Mouse (Mus musculus): ENCODE measurements around the gene Lrrc29. TPM values are rescaled to one million over a fixed set of nuclear protein-coding genes. Genes with fewer than 3 reads are reported as not detected.

The Lrrc29 gene
- polyA plus RNA-seq, 1 experiment, result 117 TPM

DNA sequence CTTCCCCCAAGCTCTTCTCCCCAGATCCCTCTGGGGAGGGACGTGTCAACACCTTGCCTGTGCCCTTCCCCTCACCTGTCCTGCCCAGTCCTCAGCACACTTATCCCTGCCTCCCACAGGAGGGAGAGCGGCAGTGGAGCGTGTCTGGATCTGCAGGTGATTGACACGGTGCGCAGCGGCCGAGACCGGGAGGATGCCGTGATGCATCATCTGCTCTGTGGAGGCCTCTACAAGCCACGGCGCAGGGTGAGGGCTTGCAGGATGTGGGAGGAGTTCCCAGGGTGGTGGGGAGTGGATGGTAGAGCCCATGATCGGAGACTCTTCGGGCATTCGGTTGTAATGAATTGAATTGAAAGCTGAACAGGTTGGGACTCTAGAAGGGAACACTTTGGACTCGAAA, 33.1 kb upstream of the Lrrc29 start:
- no peaks in the 10 kb centered on the region; the same call in 1 of the 2 replicates for H3K36me3 ChIP-seq (ENCODE audit: control insufficient read depth, insufficient read depth, low read length)
- no peak overlapping the region for H3K27ac ChIP-seq (ENCODE audit: control insufficient read depth, insufficient read depth, low read depth, low read length)
- H3K4me1 ChIP-seq (ENCODE audit: control insufficient read depth, insufficient read depth, low read length), result peaks cover 4% of the 10 kb centered on the region
- no peaks in the 10 kb centered on the region for H3K27me3 ChIP-seq (ENCODE audit: control insufficient read depth, insufficient read depth, low read length)
- no peak overlapping the region for H3K4me3 ChIP-seq (ENCODE audit: control insufficient read depth, low read depth, low read length)
- no peak for TF ChIP-seq POLR2A (IDR thresholded peaks at IDR 0.05; ENCODE audit: control insufficient read depth, low read depth, low read length)

GRCm38 (mm10) chr8:105356681-105357080, 30.6 kb upstream of the Lrrc29 start:
- H3K36me3 ChIP-seq (ENCODE audit: control insufficient read depth, insufficient read depth, low read length), result no peaks in the 10 kb centered on the region; the same call in 1 of the 2 replicates

GRCm38 (mm10) chr8:105355179-105356024, 29.3 kb upstream of the Lrrc29 start:
- Histone ChIP-seq H3K27ac (ENCODE audit: control insufficient read depth, insufficient read depth, low read depth, low read length) (no peak overlapping the region), H3K27me3 (ENCODE audit: control insufficient read depth, insufficient read depth, low read length) (no peaks in the 10 kb centered on the region), H3K4me3 (ENCODE audit: control insufficient read depth, low read depth, low read length) (no peak overlapping the region), H3K4me1 (ENCODE audit: control insufficient read depth, insufficient read depth, low read length) (peaks cover 4% of the 10 kb centered on the region), H3K36me3 (ENCODE audit: control insufficient read depth, insufficient read depth, low read length) (no peaks in the 10 kb centered on the region; the same call in 1 of the 2 replicates)
- no peak for TF ChIP-seq CTCF (IDR thresholded peaks at IDR 0.05; ENCODE audit: control insufficient read depth, insufficient read depth, insufficient replicate concordance, low read depth, low read length)
- no peak for TF ChIP-seq POLR2A (IDR thresholded peaks at IDR 0.05; ENCODE audit: control insufficient read depth, low read depth, low read length)

More at GRCm38 (mm10) chr8:105356681-105357080, 30.6 kb upstream of the Lrrc29 start:
- TF ChIP-seq POLR2A (IDR thresholded peaks at IDR 0.05; ENCODE audit: control insufficient read depth, low read depth, low read length) (no peak), CTCF (IDR thresholded peaks at IDR 0.05; ENCODE audit: control insufficient read depth, insufficient read depth, insufficient replicate concordance, low read depth, low read length) (no peak)
- no peak overlapping the region for H3K4me3 ChIP-seq (ENCODE audit: control insufficient read depth, low read depth, low read length)
- no peaks in the 10 kb centered on the region for H3K27me3 ChIP-seq (ENCODE audit: control insufficient read depth, insufficient read depth, low read length)
- peaks cover 4% of the 10 kb centered on the region for H3K4me1 ChIP-seq (ENCODE audit: control insufficient read depth, insufficient read depth, low read length)
- no peak overlapping the region for H3K27ac ChIP-seq (ENCODE audit: control insufficient read depth, insufficient read depth, low read depth, low read length)

- no peak overlapping the region for H3K4me3 ChIP-seq (ENCODE audit: control insufficient read depth, low read depth, low read length)
- H3K4me1 ChIP-seq (ENCODE audit: control insufficient read depth, insufficient read depth, low read length), result peaks cover 9% of the 10 kb centered on the region
- no peak for TF ChIP-seq POLR2A (IDR thresholded peaks at IDR 0.05; ENCODE audit: control insufficient read depth, low read depth, low read length)
- no peak for TF ChIP-seq CTCF (IDR thresholded peaks at IDR 0.05; ENCODE audit: control insufficient read depth, insufficient read depth, insufficient replicate concordance, low read depth, low read length)
- no peaks in the 10 kb centered on the region for H3K27me3 ChIP-seq (ENCODE audit: control insufficient read depth, insufficient read depth, low read length)
- no peak overlapping the region for H3K27ac ChIP-seq (ENCODE audit: control insufficient read depth, insufficient read depth, low read depth, low read length)
- H3K36me3 ChIP-seq (ENCODE audit: control insufficient read depth, insufficient read depth, low read length), result no peaks in the 10 kb centered on the region; the same call in 1 of the 2 replicates
These were observed 28.5 kb upstream of the Lrrc29 start for GRCm38 (mm10) chr8:105354549-105354948.

GRCm38 (mm10) chr8:105353583-105354135, 27.6 kb upstream of the Lrrc29 start:
- TF ChIP-seq CTCF (IDR thresholded peaks at IDR 0.05; ENCODE audit: control insufficient read depth, insufficient read depth, insufficient replicate concordance, low read depth, low read length) (no peak), POLR2A (IDR thresholded peaks at IDR 0.05; ENCODE audit: control insufficient read depth, low read depth, low read length) (no peak)

GRCm38 (mm10) chr8:105350186-105350585, 24.1 kb upstream of the Lrrc29 start:
- H3K27ac ChIP-seq (ENCODE audit: control insufficient read depth, insufficient read depth, low read depth, low read length), result no peak overlapping the region
- H3K4me3 ChIP-seq (ENCODE audit: control insufficient read depth, low read depth, low read length), result no peak overlapping the region; the same call in 1 of the 2 replicates
- peaks cover 27% of the 10 kb centered on the region for H3K4me1 ChIP-seq (ENCODE audit: control insufficient read depth, insufficient read depth, low read length)
- H3K36me3 ChIP-seq (ENCODE audit: control insufficient read depth, insufficient read depth, low read length), result no peaks in the 10 kb centered on the region; the same call in 1 of the 2 replicates
- TF ChIP-seq CTCF (IDR thresholded peaks at IDR 0.05; ENCODE audit: control insufficient read depth, insufficient read depth, insufficient replicate concordance, low read depth, low read length) (no peak), POLR2A (IDR thresholded peaks at IDR 0.05; ENCODE audit: control insufficient read depth, low read depth, low read length) (no peak)
- no peaks in the 10 kb centered on the region for H3K27me3 ChIP-seq (ENCODE audit: control insufficient read depth, insufficient read depth, low read length)

More at GRCm38 (mm10) chr8:105353583-105354135, 27.6 kb upstream of the Lrrc29 start:
- Histone ChIP-seq H3K27me3 (ENCODE audit: control insufficient read depth, insufficient read depth, low read length) (no peaks in the 10 kb centered on the region), H3K27ac (ENCODE audit: control insufficient read depth, insufficient read depth, low read depth, low read length) (no peak overlapping the region), H3K36me3 (ENCODE audit: control insufficient read depth, insufficient read depth, low read length) (no peaks in the 10 kb centered on the region; the same call in 1 of the 2 replicates), H3K4me1 (ENCODE audit: control insufficient read depth, insufficient read depth, low read length) (peaks cover 17% of the 10 kb centered on the region), H3K4me3 (ENCODE audit: control insufficient read depth, low read depth, low read length) (no peak overlapping the region)

- TF ChIP-seq CTCF (IDR thresholded peaks at IDR 0.05; ENCODE audit: control insufficient read depth, insufficient read depth, insufficient replicate concordance, low read depth, low read length), result no peak
- TF ChIP-seq POLR2A (IDR thresholded peaks at IDR 0.05; ENCODE audit: control insufficient read depth, low read depth, low read length), result no peak
- H3K27me3 ChIP-seq (ENCODE audit: control insufficient read depth, insufficient read depth, low read length), result no peaks in the 10 kb centered on the region
- H3K27ac ChIP-seq (ENCODE audit: control insufficient read depth, insufficient read depth, low read depth, low read length), result peak overlapping the region; percentile 91
- H3K36me3 ChIP-seq (ENCODE audit: control insufficient read depth, insufficient read depth, low read length), result no peaks in the 10 kb centered on the region; the same call in 1 of the 2 replicates
- H3K4me1 ChIP-seq (ENCODE audit: control insufficient read depth, insufficient read depth, low read length), result peaks cover 27% of the 10 kb centered on the region
- H3K4me3 ChIP-seq (ENCODE audit: control insufficient read depth, low read depth, low read length), result peak overlapping the region; percentile 86
These were observed 23.2 kb upstream of the Lrrc29 start for GRCm38 (mm10) chr8:105349096-105349771.

Data from testis, adult 2 months (tissue).